Mouse (Mus musculus): ENCODE data around the gene Ranbp6.

GRCm38 (mm10) chr19:29853711-29854110 is 40.9 kb upstream of the Ranbp6 start:
- TF ChIP-seq CTCF (IDR thresholded peaks at IDR 0.05; ENCODE audit: extremely low read depth, insufficient read depth, low read length) (no peak), POLR2A (IDR thresholded peaks at IDR 0.05; ENCODE audit: extremely low read depth, insufficient read depth, low read length) (no peak)
